In the genomic region with DNA sequence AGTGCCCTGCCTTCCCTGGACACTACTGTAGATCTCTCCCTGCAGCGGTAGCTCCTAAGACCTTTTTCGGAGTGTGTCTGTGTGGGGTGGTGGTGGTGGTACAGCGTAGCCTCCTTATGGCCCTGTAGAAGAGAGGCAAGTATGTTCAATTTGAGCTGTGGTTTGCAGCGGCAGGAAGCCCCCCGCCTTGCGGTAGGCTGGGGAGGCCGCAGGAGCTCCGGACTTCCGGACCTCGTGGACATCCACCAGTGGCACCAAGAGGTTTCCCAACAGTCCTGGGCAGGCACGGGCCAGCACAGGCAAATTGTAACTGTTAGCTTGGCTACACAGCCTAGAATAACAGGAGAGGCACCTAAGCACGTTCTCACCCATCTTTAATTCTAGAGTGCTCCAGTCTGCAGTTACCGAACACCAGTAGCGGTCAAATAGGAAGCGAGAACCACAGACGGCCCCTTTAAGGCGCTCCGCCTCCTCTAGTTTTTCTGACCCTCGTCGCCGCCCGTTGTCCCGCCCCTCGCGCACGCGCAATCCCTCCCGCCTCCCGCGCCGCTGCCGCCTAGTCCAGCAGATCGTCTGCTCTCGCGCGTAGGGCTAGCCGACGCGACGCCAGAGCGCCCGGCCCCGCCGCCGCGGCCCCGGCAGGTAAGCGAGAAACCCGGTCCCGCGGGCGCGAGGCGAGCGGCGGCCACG, we compare ENCODE assay signal across 7 mouse cellular contexts. TPM values are rescaled to one million over a fixed set of nuclear protein-coding genes. Genes with fewer than 3 reads are reported as not detected.
DNase-seq lines count a peak whose midpoint lies in the region; ATAC-seq lines count a peak whose summit lies in the region.

Gene Wdr5 (plus strand): TSS at position 519 of the 690 bp plus-strand sequence.

- DNase-seq in adrenal gland, adult 2 months: peak; percentile 99
- peak; percentile 92 for DNase-seq in embryo, embryonic 11.5 days (ENCODE audit: low read depth, low spot score)
- DNase-seq in gastrocnemius, postnatal 36 days: peak; percentile 96
- DNase-seq in left cerebral cortex, postnatal 25 days (ENCODE audit: low spot score in 2 of 2): peak; percentile 94 to 97
- DNase-seq in midbrain, embryonic 10.5 days (ENCODE audit: low spot score): peak; percentile 98
- peak; percentile 97 for DNase-seq in right cerebral cortex, postnatal 4 days

- peak within 1 kb of the TSS; percentile 88 for H3K4me3 ChIP-seq in intestine, embryonic 15.5 days (replicated peaks)
- peak within 1 kb of the TSS; percentile 95 for H3K4me3 ChIP-seq in midbrain, embryonic 10.5 days

- peak within 1 kb of the TSS; percentile 78 for H3K27ac ChIP-seq in intestine, embryonic 15.5 days
- peak within 1 kb of the TSS; percentile 91 for H3K27ac ChIP-seq in midbrain, embryonic 10.5 days (replicated peaks)

- H3K4me2 ChIP-seq in intestine, embryonic 15.5 days (replicated peaks): peak within 1 kb of the TSS; percentile 92

- ATAC-seq in intestine, embryonic 15.5 days: peak; percentile 93

- intact Hi-C loops in gastrocnemius, postnatal 36 days (cut with DNase I): loop anchor here (2.0 to 10.0 kb wide), 2 partner anchors 40 to 230 kb away; no protein-coding TSS in a partner anchor
- intact Hi-C loops in left cerebral cortex, postnatal 25 days (cut with DNase I): loop anchor here (2.0 to 5.0 kb wide), 3 partner anchors 40 to 232 kb away; partner anchors contain the start of gene Brd3os

- H3K9ac ChIP-seq in intestine, embryonic 15.5 days: peak within 1 kb of the TSS; percentile 85

- H3K36me3 ChIP-seq in intestine, embryonic 15.5 days: peaks cover 11% of the 10 kb centered on the region
- H3K36me3 ChIP-seq in midbrain, embryonic 10.5 days: peaks cover 20% of the 10 kb centered on the region

- WGBS in intestine, embryonic 15.5 days: under 1% methylated on average over 57 of the region's 57 CpGs
- under 1% methylated on average over 57 of the region's 57 CpGs for WGBS in midbrain, embryonic 10.5 days

- H3K4me1 ChIP-seq in intestine, embryonic 15.5 days (replicated peaks): peaks cover 23% of the 10 kb centered on the region
- peaks cover 34% of the 10 kb centered on the region for H3K4me1 ChIP-seq in midbrain, embryonic 10.5 days

- no peaks in the 10 kb centered on the region for H3K27me3 ChIP-seq in intestine, embryonic 15.5 days (replicated peaks)
- H3K27me3 ChIP-seq in midbrain, embryonic 10.5 days (ENCODE audit: low read depth, poor library complexity, severe bottlenecking): no peaks in the 10 kb centered on the region

- H3K9me3 ChIP-seq in intestine, embryonic 15.5 days: no peaks in the 10 kb centered on the region
- no peaks in the 10 kb centered on the region for H3K9me3 ChIP-seq in midbrain, embryonic 10.5 days (replicated peaks)

RNA-seq across cellular contexts. Expression of gene Wdr5, which starts in this region (rescaled TPM):
- 10 to 100 TPM; 30.5 TPM for total RNA-seq in adrenal gland, adult 2 months (2021)
- 50.0 and 52.5 TPM in 2 replicates for polyA plus RNA-seq in adrenal gland, adult 2 months (2012; rRNA removed)
- total RNA-seq in gastrocnemius, postnatal 36 days (2021): 10 to 100 TPM; 14.5 to 16.8 TPM
- polyA plus RNA-seq in intestine, embryonic 15.5 days (2015; fragmentation: Nextera tagmentation; extraction: Ambion mirVana): 49.6 and 50.2 TPM in 2 replicates
- total RNA-seq in left cerebral cortex, postnatal 25 days (2021): 10 to 100 TPM; 25.8 to 28.4 TPM
- polyA plus RNA-seq in midbrain, embryonic 10.5 days (2016; fragmentation: Nextera tagmentation; extraction: Ambion mirVana): 76.3 and 84.1 TPM in 2 replicates

Comparison
In these comparisons a context has a peak if more than half of its experiments do, and no peak if none do; other contexts are left out.
1. Peak in every context shown above with its lines: DNase-seq, ATAC-seq, H3K4me3 ChIP-seq and H3K27ac ChIP-seq.